Mouse (Mus musculus): ENCODE results near the gene Acsbg2.

Gene Acsbg2

GRCm38 (mm10) chr17:56822380-56822779, 51.9 kb downstream of the Acsbg2 start:
- no peak for DNase-seq (ENCODE audit: low spot score)

DNA sequence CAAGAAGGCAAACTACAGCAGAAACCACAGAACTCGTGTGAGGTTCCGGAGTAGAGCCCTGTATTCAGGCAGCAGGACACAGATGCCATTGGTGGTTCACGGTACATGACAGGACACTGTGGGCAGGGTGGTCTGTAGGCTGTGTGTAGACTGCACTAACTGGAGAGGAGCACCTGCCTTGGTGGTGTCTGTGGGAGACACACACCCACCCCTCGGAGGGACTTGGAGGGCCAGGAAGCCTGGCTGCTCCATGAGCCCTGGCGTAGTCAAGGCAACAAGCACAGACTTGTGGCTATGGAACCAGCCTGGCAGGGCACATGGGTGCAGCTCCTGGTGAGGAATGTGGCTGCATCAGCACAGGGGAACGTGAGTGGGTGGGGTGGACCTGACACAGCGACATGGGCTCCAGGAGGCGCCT, 54.5 kb downstream of the Acsbg2 start:
- DNase-seq (ENCODE audit: low spot score), result peak; percentile 50

GRCm38 (mm10) chr17:56819032-56819545, 55.2 kb downstream of the Acsbg2 start:
- no peak for DNase-seq (ENCODE audit: low spot score)

DNA sequence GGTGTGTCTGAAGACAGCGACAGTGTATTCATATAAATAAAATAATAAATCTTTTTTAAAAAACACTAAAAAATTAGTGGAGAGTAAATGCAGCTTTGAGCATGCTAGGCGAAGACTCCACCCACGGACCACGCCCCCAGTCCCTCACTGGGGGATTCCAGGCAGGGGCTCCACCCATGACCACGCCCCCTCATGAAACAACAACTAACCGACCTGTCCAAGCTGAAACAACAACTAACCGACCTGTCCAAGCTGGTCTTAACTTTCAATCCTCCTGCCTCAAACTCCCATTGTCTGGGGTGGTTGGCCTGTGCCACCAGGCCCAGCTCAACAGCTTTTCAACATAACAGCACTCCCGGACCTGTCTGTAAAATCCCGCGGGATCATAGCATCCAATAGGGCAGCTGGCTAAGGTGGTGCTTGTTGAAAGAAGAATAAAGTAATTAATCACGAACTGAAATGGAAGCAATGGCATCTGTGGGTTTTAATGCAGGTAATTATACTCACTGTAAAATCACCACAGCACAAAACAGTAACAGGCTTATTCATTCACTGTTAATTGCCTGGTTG, 56.1 kb downstream of the Acsbg2 start:
- no peak for DNase-seq (ENCODE audit: low spot score)

- DNase-seq (ENCODE audit: low spot score), result no peak
Measured at GRCm38 (mm10) chr17:56815057-56815345, 59.2 kb downstream of the Acsbg2 start.

- peak; percentile 84 for DNase-seq (ENCODE audit: low spot score)
Measured at GRCm38 (mm10) chr17:56814316-56815056, 59.8 kb downstream of the Acsbg2 start.

DNA sequence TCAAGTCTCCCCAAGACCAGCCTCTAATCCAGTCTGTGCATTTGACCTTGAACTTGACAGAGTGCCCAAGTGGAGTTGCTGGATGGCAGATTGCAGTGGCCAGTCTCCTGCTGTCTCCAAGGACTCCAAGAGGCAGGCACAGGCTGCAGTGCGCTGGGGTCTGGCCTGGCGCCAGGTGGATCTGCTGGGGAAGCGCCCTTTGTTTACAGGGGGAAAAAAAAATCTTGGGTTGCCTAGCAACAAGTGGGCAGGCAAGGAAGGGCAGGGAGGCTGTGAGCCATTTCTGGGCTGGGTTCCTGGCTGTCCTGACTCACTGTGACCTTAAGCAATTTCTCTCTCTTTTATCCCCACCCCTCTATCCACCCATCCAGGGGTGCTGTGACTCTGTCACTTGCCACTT, 64.0 kb downstream of the Acsbg2 start:
- peak; percentile 80 for DNase-seq (ENCODE audit: low spot score)

- DNase-seq (ENCODE audit: low spot score), result peak; percentile 86
Measured at GRCm38 (mm10) chr17:56808518-56808917, 65.7 kb downstream of the Acsbg2 start.

- DNase-seq (ENCODE audit: low spot score), result no peak
Measured at GRCm38 (mm10) chr17:56805784-56806183, 68.5 kb downstream of the Acsbg2 start.

GRCm38 (mm10) chr17:56804952-56805351, 69.3 kb downstream of the Acsbg2 start:
- DNase-seq (ENCODE audit: low spot score), result no peak

DNA sequence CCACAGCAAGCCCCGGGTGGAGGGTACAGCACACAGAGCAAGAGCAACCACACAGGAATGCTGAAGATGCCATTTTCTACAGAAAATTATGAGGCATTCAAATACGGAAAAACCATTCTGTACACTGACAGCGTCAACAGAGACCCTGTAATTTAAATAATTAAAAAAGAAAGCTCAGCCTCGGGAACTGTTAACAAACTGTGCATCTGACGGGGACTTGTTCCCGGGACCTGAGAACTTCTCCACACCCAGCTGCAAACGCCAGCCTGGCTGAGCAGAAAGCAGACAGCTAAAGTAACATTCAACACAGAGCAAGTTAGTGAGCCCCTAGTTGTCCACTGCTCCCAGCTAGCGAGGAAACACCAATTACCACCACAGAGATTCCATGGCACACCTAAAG, 72.2 kb downstream of the Acsbg2 start:
- DNase-seq (ENCODE audit: low spot score), result no peak

DNA sequence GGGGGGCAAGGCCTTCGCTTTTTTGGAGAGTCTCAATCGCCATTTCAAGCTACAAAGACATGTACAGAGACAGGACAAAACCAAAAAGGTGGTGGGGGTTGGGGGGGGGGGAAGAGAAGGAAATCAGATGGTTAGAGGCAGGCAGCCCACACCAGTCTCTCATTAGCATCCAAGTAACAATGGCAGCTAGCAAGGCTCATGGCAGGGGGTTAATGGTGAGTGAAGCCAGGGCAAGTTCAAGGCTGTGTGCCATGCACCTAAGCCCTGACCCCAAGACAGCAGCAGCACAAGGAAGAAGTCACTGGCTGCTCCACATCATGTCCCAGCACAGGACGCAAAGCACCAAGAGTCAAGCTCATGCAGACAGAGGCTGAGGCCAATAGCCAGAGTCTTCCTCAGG, 75.0 kb downstream of the Acsbg2 start:
- DNase-seq (ENCODE audit: low spot score), result no peak

GRCm38 (mm10) chr17:56793614-56794319, 80.5 kb downstream of the Acsbg2 start:
- DNase-seq (ENCODE audit: low spot score), result no peak
